Mouse (Mus musculus) kidney, adult 2 months (tissue): ENCODE results near the gene Epha6. TPM values are rescaled to one million over a fixed set of nuclear protein-coding genes. Genes with fewer than 3 reads are reported as not detected.

Source experiments
- DNase-seq: peaks from one replicate; pipeline ENCODE4 v3.0.0; 2021
- H3K27ac ChIP-seq: fragments of 200-500 bp; 2 replicates; pipeline ENCODE4 v1.5.1; 2012; ENCODE audit warnings: low read depth, low read length, control low read depth, inconsistent platforms; ENCODE audit not compliant: insufficient read depth
- H3K27me3 ChIP-seq: fragments of 200-500 bp; replicated peaks from 2 replicates; pipeline ENCODE4 v1.6.1; 2012; ENCODE audit warnings: mild to moderate bottlenecking, moderate library complexity, low read length, inconsistent platforms; ENCODE audit not compliant: control insufficient read depth, insufficient read depth
- H3K36me3 ChIP-seq: fragments of 200-500 bp; 2 replicates; pipeline ENCODE4 v1.6.1; 2012; ENCODE audit warnings: mild to moderate bottlenecking, moderate library complexity, low read length, inconsistent platforms; ENCODE audit not compliant: control insufficient read depth, insufficient read depth
- H3K4me1 ChIP-seq: fragments of 200-500 bp; 2 replicates; pipeline ENCODE4 v1.6.1; 2011; ENCODE audit warnings: low read length; ENCODE audit not compliant: control insufficient read depth, insufficient read depth
- H3K4me3 ChIP-seq: fragments of 200-500 bp; 2 replicates; pipeline ENCODE4 v1.5.1; 2011; ENCODE audit warnings: mild to moderate bottlenecking, low read depth, low read length, control low read depth; ENCODE audit not compliant: insufficient read depth
- CTCF ChIP-seq: fragments of 200-500 bp; conservative IDR thresholded peaks from 2 replicates; pipeline ENCODE4 v1.5.1; 2011; ENCODE audit warnings: low read depth, mild to moderate bottlenecking, control low read depth, low read length, moderate library complexity, mixed read lengths; ENCODE audit not compliant: insufficient read depth, insufficient read length
- POLR2A ChIP-seq: fragments of 200-500 bp; IDR thresholded peaks from one replicate; pipeline ENCODE4 v1.6.1; 2011; ENCODE audit warnings: low read depth, low read length, control low read depth
- WGBS: fragments of 180-500 bp; shearing (Covaris S2); methylation state at CpG from one replicate; pipeline ENCODE4 v1.1.7; 2018; 5-methylcytosine and 5-hydroxymethylcytosine counted together
- polyA plus RNA-seq: library from polyadenylated mRNA; depleted of rRNA; stranded (reverse); fragments of >200 nt; gene quantifications from 2 replicates; pipeline ENCODE4 v1.2.3, GENCODE M21; 2012

The Epha6 gene
- polyA plus RNA-seq, 1 experiment: 0.02 TPM

GRCm38 (mm10) chr16:59666938-59667337, 938.4 kb downstream of the Epha6 start:
- Histone ChIP-seq H3K27me3 (no peaks in the 10 kb centered on the region), H3K4me3 (no peak overlapping the region), H3K36me3 (no peaks in the 10 kb centered on the region), H3K4me1 (no peaks in the 10 kb centered on the region), H3K27ac (no peak overlapping the region)
- no peak for DNase-seq
- whole genome bisulfite sequencing: 90% methylated on average over 2 of the region's 2 CpGs
- TF ChIP-seq POLR2A (no peak), CTCF (no peak)

- TF ChIP-seq POLR2A (no peak), CTCF (no peak)
- no peaks in the 10 kb centered on the region for H3K4me1 ChIP-seq
- no peak for DNase-seq
- 69% methylated on average over 2 of the region's 2 CpGs for WGBS
- no peaks in the 10 kb centered on the region for H3K27me3 ChIP-seq
- H3K27ac ChIP-seq: no peak overlapping the region
- H3K4me3 ChIP-seq: no peak overlapping the region
- no peaks in the 10 kb centered on the region for H3K36me3 ChIP-seq
These were observed 961.6 kb downstream of the Epha6 start for GRCm38 (mm10) chr16:59643766-59644165.

DNA sequence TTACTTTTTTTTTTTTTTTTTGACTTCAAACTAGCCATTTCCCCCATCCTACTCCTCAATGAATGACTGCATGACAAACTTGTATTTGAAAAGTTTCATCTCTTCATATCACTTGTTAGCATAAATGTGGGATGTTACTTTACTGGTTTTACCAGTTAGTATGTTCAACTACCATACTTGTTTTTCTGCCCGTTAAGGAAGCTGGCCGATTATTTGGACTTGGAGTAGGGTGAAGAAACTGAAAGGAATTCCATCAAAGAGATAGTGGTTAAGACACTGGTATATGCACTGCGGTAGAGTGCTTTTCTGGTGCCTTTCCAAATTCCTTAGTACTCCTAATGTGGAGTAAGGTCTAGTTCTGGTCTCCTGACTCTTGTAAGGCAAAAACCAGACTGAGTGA, 965.3 kb downstream of the Epha6 start:
- DNase-seq: no peak
- 77% methylated on average over 3 of the region's 3 CpGs for WGBS

DNA sequence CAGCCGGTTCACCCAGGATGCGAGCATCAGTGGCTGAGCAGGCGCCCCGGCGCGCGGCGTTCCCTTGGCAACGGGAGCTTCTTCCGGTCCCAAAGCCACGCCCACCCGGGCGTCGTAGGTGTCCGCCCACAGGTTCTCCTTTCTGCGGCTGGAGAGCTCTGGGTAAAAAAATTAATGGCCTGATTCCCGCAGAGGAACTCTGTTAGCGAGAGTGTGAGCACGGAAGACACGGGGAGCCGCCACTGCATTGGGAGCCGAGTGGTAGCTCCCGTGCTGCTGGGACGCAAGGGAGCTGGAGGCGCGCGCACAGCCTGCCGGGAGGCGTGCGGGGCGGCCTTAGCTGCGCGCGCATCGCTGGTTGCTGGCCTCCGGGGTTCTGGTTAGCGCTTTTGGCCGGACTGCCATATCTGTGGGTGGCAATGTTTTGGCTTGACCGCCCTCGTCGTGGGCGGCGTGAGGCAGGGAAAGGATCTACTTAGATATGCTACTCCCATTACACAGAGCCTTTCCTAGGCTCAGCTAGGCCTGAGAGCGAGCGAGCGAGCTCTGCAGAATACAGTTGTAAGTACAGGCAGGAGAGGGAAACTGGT, 966.1 kb downstream of the Epha6 start, which contains the start of gene Arl6:
TSS of gene Arl6 (minus strand) at position 290 of the 590 bp plus-strand sequence.
- peak within 1 kb of the TSS; percentile 71 for H3K4me3 ChIP-seq
- H3K27ac ChIP-seq: peak within 1 kb of the TSS; percentile 89
- peak; percentile 96 for DNase-seq
- WGBS: under 1% methylated on average over 46 of the region's 46 CpGs
- no peaks in the 10 kb centered on the region for H3K4me1 ChIP-seq
- peak; percentile 45 for TF ChIP-seq POLR2A
- no peak for TF ChIP-seq CTCF
- H3K36me3 ChIP-seq: no peaks in the 10 kb centered on the region
- H3K27me3 ChIP-seq: no peaks in the 10 kb centered on the region

More for the DNA sequence above, 965.3 kb downstream of the Epha6 start:
- H3K27me3 ChIP-seq: no peaks in the 10 kb centered on the region
- H3K4me1 ChIP-seq: no peaks in the 10 kb centered on the region
- H3K4me3 ChIP-seq: no peak overlapping the region
- H3K27ac ChIP-seq: no peak overlapping the region
- H3K36me3 ChIP-seq: no peaks in the 10 kb centered on the region
- TF ChIP-seq POLR2A: no peak
- no peak for TF ChIP-seq CTCF

- Histone ChIP-seq H3K36me3 (no peaks in the 10 kb centered on the region; the same call in 1 of the 2 replicates), H3K27me3 (no peaks in the 10 kb centered on the region), H3K27ac (no peak overlapping the region), H3K4me1 (no peaks in the 10 kb centered on the region), H3K4me3 (no peak overlapping the region)
- 75% methylated on average over 2 of the region's 2 CpGs for WGBS
- TF ChIP-seq POLR2A (no peak), CTCF (no peak)
- no peak for DNase-seq
These were observed 970.7 kb downstream of the Epha6 start for GRCm38 (mm10) chr16:59634598-59634997.

DNA sequence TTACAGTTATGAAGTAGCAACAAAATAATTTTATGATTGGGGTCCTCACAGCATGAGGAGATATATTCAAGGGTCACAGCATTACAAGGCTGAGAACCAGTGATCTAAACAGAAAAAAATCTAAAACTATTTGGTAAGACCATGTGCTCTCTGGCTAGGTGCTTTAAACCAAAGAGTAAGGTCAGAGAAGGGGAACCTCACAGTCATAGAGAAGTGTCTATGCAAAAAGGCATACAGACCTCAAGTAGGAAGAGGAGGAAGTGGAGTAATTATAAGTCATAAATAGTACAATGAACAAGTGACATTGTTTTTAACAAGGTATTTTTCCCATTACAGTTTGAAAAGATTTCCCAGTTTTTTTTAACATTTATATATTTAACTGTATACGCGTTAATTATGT, 983.8 kb downstream of the Epha6 start:
- Histone ChIP-seq H3K27ac (no peak overlapping the region), H3K27me3 (no peaks in the 10 kb centered on the region), H3K4me3 (no peak overlapping the region), H3K36me3 (no peaks in the 10 kb centered on the region), H3K4me1 (no peaks in the 10 kb centered on the region)
- 96% methylated on average over 2 of the region's 2 CpGs for whole genome bisulfite sequencing
- no peak for DNase-seq
- TF ChIP-seq POLR2A (no peak), CTCF (no peak)

DNA sequence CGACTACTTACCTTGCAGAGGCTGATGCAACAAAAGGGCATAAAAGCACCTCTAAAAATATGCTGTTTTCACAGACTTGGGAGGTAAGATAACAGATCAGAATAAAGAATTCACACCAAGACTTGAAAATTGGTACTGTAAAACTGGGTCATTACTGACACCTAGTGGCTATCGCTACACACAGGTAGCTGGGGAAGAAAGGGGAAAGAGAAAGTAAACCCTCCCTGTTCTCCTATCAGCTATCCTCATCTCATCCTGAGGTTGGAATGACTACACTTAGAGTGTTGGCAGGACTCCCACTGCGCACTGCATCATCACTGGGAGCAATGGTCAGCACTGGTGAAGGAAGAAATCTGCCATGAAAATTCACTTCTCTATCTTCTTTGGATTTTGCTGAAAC, 988.2 kb downstream of the Epha6 start:
- no peaks in the 10 kb centered on the region for H3K27me3 ChIP-seq
- peak; percentile 65 for DNase-seq
- no peak overlapping the region for H3K4me3 ChIP-seq
- no peaks in the 10 kb centered on the region for H3K4me1 ChIP-seq
- WGBS: 24% methylated on average over 3 of the region's 3 CpGs
- H3K36me3 ChIP-seq: no peaks in the 10 kb centered on the region; the same call in 1 of the 2 replicates
- TF ChIP-seq POLR2A: no peak
- TF ChIP-seq CTCF: no peak; the same call in 1 of the 2 replicates
- no peak overlapping the region for H3K27ac ChIP-seq
